ENCODE assay signal across 8 mouse cellular contexts in the genomic region with DNA sequence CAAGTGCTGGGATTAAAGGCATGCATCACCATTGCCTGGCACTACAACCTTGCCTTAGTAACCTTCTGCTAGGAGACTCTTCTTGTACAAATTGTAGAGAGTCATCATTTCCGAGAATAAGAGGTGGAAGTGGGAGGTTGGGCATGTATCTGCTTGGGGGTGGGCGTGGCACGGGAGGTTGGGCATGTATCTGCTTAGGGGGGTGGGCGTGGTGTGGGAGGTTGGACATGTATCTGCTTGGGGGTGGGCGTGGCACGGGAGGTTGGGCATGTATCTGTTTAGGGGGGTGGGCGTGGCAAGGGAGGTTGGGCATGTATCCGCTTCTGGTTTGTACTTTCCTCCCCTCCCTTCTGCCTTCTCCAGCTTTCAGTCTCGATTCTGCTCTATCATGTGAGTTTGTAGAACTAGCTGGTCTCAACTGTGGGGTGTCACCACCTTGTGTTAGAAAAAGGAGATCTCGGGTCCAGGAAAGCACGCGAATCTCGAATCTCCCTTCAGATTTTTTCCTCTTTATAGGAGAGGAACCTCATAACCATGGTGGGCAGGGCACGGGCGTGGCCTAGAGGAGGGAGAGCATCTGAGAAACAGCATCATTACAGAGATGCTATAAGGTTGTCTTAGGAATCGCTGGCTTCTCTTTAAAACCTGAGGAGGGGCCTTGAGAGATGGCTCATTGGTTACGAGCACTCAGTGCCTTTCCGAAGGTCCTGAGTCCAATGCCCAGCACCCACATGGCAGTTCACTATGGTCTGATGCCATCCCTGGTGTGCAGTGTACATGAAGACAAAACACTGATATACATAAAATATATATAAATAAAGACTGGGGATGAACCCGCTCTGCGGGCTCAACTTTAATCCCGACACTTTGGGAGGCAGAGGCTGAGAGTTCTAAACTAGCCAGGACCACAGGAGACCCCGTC. TPM values are rescaled to one million over a fixed set of nuclear protein-coding genes. Genes with fewer than 3 reads are reported as not detected.
DNase-seq lines count a peak whose midpoint lies in the region; ATAC-seq and TF ChIP-seq lines count a peak whose summit lies in the region.

No protein-coding gene starts in this region.

- H3K27me3 ChIP-seq in embryonic facial prominence, embryonic 12.5 days, result no peaks in the 10 kb centered on the region
- H3K27me3 ChIP-seq in heart, embryonic 11.5 days (ENCODE audit: control insufficient read depth, insufficient read depth, low read length), result no peaks in the 10 kb centered on the region
- H3K27me3 ChIP-seq in kidney, embryonic 14.5 days (ENCODE audit: control insufficient read depth, insufficient read depth, low read length), result no peaks in the 10 kb centered on the region
- H3K27me3 ChIP-seq in liver, postnatal 0 days (ENCODE audit: insufficient read depth, low read length), result no peaks in the 10 kb centered on the region
- no peaks in the 10 kb centered on the region for H3K27me3 ChIP-seq in neural tube, embryonic 11.5 days (ENCODE audit: control insufficient read depth, insufficient read depth, low read length)
- H3K27me3 ChIP-seq in testis, adult 2 months (ENCODE audit: control insufficient read depth, insufficient read depth, low read length), result no peaks in the 10 kb centered on the region

- peak overlapping the region; percentile 51 for H3K4me2 ChIP-seq in embryonic facial prominence, embryonic 12.5 days (replicated peaks)
- H3K4me2 ChIP-seq in heart, embryonic 11.5 days, result peak overlapping the region; percentile 71
- H3K4me2 ChIP-seq in kidney, embryonic 14.5 days (replicated peaks; ENCODE audit: low read depth, low read length), result peak overlapping the region; percentile 48
- peak overlapping the region; percentile 63 for H3K4me2 ChIP-seq in liver, postnatal 0 days (ENCODE audit: low read depth, low read length)
- H3K4me2 ChIP-seq in neural tube, embryonic 11.5 days (ENCODE audit: low read depth), result peak overlapping the region; percentile 46

- no peaks in the 10 kb centered on the region for H3K36me3 ChIP-seq in embryonic facial prominence, embryonic 12.5 days
- no peaks in the 10 kb centered on the region for H3K36me3 ChIP-seq in heart, embryonic 11.5 days (ENCODE audit: control insufficient read depth, insufficient read depth, low read length)
- no peaks in the 10 kb centered on the region for H3K36me3 ChIP-seq in kidney, embryonic 14.5 days (ENCODE audit: control insufficient read depth, insufficient read depth, low read length)
- no peaks in the 10 kb centered on the region for H3K36me3 ChIP-seq in liver, postnatal 0 days (replicated peaks; ENCODE audit: insufficient read depth, low read length)
- no peaks in the 10 kb centered on the region for H3K36me3 ChIP-seq in neural tube, embryonic 11.5 days (ENCODE audit: control insufficient read depth, insufficient read depth, low read length)
- no peaks in the 10 kb centered on the region for H3K36me3 ChIP-seq in testis, adult 2 months (ENCODE audit: control insufficient read depth, insufficient read depth, low read length)

- TF ChIP-seq CTCF in liver, postnatal 0 days (IDR thresholded peaks at IDR 0.05; ENCODE audit: low read depth), result peak; percentile 38; the same call in 1 of the 2 replicates
- TF ChIP-seq CTCF in testis, adult 2 months (IDR thresholded peaks at IDR 0.05; ENCODE audit: control insufficient read depth, insufficient read depth, insufficient replicate concordance, low read depth, low read length), result no peak

- 4% methylated on average over 22 of the region's 22 CpGs for WGBS in embryonic facial prominence, embryonic 12.5 days
- WGBS in heart, embryonic 11.5 days (ENCODE audit: insufficient replicate concordance), result 3% methylated on average over 22 of the region's 22 CpGs
- 2% methylated on average over 22 of the region's 22 CpGs for WGBS in kidney, embryonic 14.5 days
- WGBS in liver, postnatal 0 days (ENCODE audit: insufficient replicate concordance), result 3% methylated on average over 22 of the region's 22 CpGs
- under 1% methylated on average over 22 of the region's 22 CpGs for WGBS in neural tube, embryonic 11.5 days

- peak; percentile 25; the same call in 1 of the 2 replicates for ATAC-seq in embryonic facial prominence, embryonic 12.5 days (ENCODE audit: insufficient number of reproducible peaks, insufficient read depth, low FRiP score, low TSS enrichment)
- ATAC-seq in heart, embryonic 11.5 days (replicated peaks; ENCODE audit: insufficient number of reproducible peaks, low FRiP score, low TSS enrichment), result peak; percentile 86
- peak; percentile 75 for ATAC-seq in kidney, embryonic 14.5 days (ENCODE audit: low FRiP score, low TSS enrichment)
- ATAC-seq in liver, postnatal 0 days, result peak; percentile 78
- ATAC-seq in neural tube, embryonic 11.5 days (ENCODE audit: insufficient read depth, low FRiP score, low TSS enrichment), result peak; percentile 45; the same call in 1 of the 2 replicates

- peak; percentile 18 to 28 for DNase-seq in frontal cortex, postnatal 36 days (ENCODE audit: low spot score in 2 of 2)
- DNase-seq in frontal cortex, postnatal 25 days (ENCODE audit: low spot score in 2 of 2), result no peak
- DNase-seq in liver, postnatal 0 days, result peak; percentile 92
- peak; percentile 69 for DNase-seq in neural tube, embryonic 11.5 days (ENCODE audit: low spot score)

- peak overlapping the region; percentile 30 for H3K4me3 ChIP-seq in embryonic facial prominence, embryonic 12.5 days
- peak overlapping the region; percentile 39 for H3K4me3 ChIP-seq in heart, embryonic 11.5 days (ENCODE audit: low read depth, low read length)
- peak overlapping the region; percentile 38 for H3K4me3 ChIP-seq in kidney, embryonic 14.5 days (ENCODE audit: low read length)
- H3K4me3 ChIP-seq in liver, postnatal 0 days (ENCODE audit: low read depth, low read length), result peak overlapping the region; percentile 40
- H3K4me3 ChIP-seq in neural tube, embryonic 11.5 days (ENCODE audit: low read depth, low read length), result peak overlapping the region; percentile 27
- peak overlapping the region; percentile 51 for H3K4me3 ChIP-seq in testis, adult 2 months (ENCODE audit: control insufficient read depth, low read depth, low read length)

- peak overlapping the region; percentile 42; the same call in 1 of the 2 replicates for H3K27ac ChIP-seq in embryonic facial prominence, embryonic 12.5 days
- H3K27ac ChIP-seq in heart, embryonic 11.5 days (ENCODE audit: low read depth, low read length), result 0 out of 2 replicates have a peak overlapping the region, but pooled peaks have one; percentile 22
- peak overlapping the region; percentile 25 for H3K27ac ChIP-seq in kidney, embryonic 14.5 days (ENCODE audit: low read depth, low read length)
- peak overlapping the region; percentile 84 for H3K27ac ChIP-seq in liver, postnatal 0 days (ENCODE audit: low read depth)
- H3K27ac ChIP-seq in neural tube, embryonic 11.5 days (ENCODE audit: low read depth, low read length), result peak overlapping the region; percentile 49
- peak overlapping the region; percentile 7; the same call in 1 of the 2 replicates for H3K27ac ChIP-seq in testis, adult 2 months (ENCODE audit: control insufficient read depth, insufficient read depth, low read depth, low read length)

- H3K4me1 ChIP-seq in embryonic facial prominence, embryonic 12.5 days, result peaks cover 12% of the 10 kb centered on the region
- peaks cover 8% of the 10 kb centered on the region; the same call in 1 of the 2 replicates for H3K4me1 ChIP-seq in heart, embryonic 11.5 days (ENCODE audit: control insufficient read depth, insufficient read depth, low read length)
- peaks cover 9% of the 10 kb centered on the region; the same call in 1 of the 2 replicates for H3K4me1 ChIP-seq in kidney, embryonic 14.5 days (ENCODE audit: control insufficient read depth, insufficient read depth, low read length)
- peaks cover 32% of the 10 kb centered on the region for H3K4me1 ChIP-seq in liver, postnatal 0 days (ENCODE audit: insufficient read depth)
- 0 out of 2 replicates have a peak, but pooled peaks cover 7% of the 10 kb centered on the region for H3K4me1 ChIP-seq in neural tube, embryonic 11.5 days (ENCODE audit: control insufficient read depth, insufficient read depth, low read length)
- peaks cover 2% of the 10 kb centered on the region for H3K4me1 ChIP-seq in testis, adult 2 months (ENCODE audit: control insufficient read depth, insufficient read depth, low read length)

- no peak overlapping the region for H3K9ac ChIP-seq in embryonic facial prominence, embryonic 12.5 days
- H3K9ac ChIP-seq in heart, embryonic 11.5 days (ENCODE audit: low read depth, low read length), result peak overlapping the region; percentile 63
- H3K9ac ChIP-seq in kidney, embryonic 14.5 days (ENCODE audit: low read depth, low read length), result peak overlapping the region; percentile 47
- H3K9ac ChIP-seq in liver, postnatal 0 days (replicated peaks), result peak overlapping the region; percentile 5
- H3K9ac ChIP-seq in neural tube, embryonic 11.5 days (ENCODE audit: low read length), result peak overlapping the region; percentile 37

- no peak for TF ChIP-seq POLR2A in testis, adult 2 months (IDR thresholded peaks at IDR 0.05; ENCODE audit: control insufficient read depth, low read depth, low read length)

- no peak; the same call in 1 of the 2 replicates for TF ChIP-seq EP300 in liver, postnatal 0 days (IDR thresholded peaks at IDR 0.05; ENCODE audit: low read depth)

- H3K9me3 ChIP-seq in embryonic facial prominence, embryonic 12.5 days, result no peaks in the 10 kb centered on the region
- no peaks in the 10 kb centered on the region for H3K9me3 ChIP-seq in heart, embryonic 11.5 days (replicated peaks; ENCODE audit: control insufficient read depth, low read length)
- H3K9me3 ChIP-seq in kidney, embryonic 14.5 days (ENCODE audit: control insufficient read depth, low read length), result no peaks in the 10 kb centered on the region
- no peaks in the 10 kb centered on the region for H3K9me3 ChIP-seq in liver, postnatal 0 days (ENCODE audit: low read length)
- no peaks in the 10 kb centered on the region for H3K9me3 ChIP-seq in neural tube, embryonic 11.5 days (ENCODE audit: control insufficient read depth, low read length)

RNA-seq across cellular contexts. Expression of gene D17Wsu92e, which starts 5.8 kb away (rescaled TPM):
- polyA plus RNA-seq in embryonic facial prominence, embryonic 12.5 days (2016; fragmentation: Nextera tagmentation; extraction: Ambion mirVana), result 17.9 and 18.9 TPM in 2 replicates
- 11.8 and 12.5 TPM in 2 replicates for polyA plus RNA-seq in heart, embryonic 11.5 days (2014; fragmentation: Nextera tagmentation; extraction: Ambion mirVana)
- 15.3 and 21.6 TPM in 2 replicates for polyA plus RNA-seq in kidney, embryonic 14.5 days (2014; fragmentation: Nextera tagmentation; extraction: Ambion mirVana)
- polyA plus RNA-seq in liver, postnatal 0 days (2015; fragmentation: Nextera tagmentation; extraction: Ambion mirVana), result 23.8 and 24.7 TPM in 2 replicates
- polyA plus RNA-seq in neural tube, embryonic 11.5 days (2014; fragmentation: Nextera tagmentation; extraction: Ambion mirVana), result 12.6 and 14.1 TPM in 2 replicates
- polyA plus RNA-seq in testis, adult 2 months (2012; rRNA removed), result 109 and 111 TPM in 2 replicates

RNA-seq across cellular contexts. Expression of gene Snrpc, which starts 11.7 kb away (rescaled TPM):
- polyA plus RNA-seq in embryonic facial prominence, embryonic 12.5 days (2016; fragmentation: Nextera tagmentation; extraction: Ambion mirVana), result 348 and 358 TPM in 2 replicates
- 226 and 242 TPM in 2 replicates for polyA plus RNA-seq in heart, embryonic 11.5 days (2014; fragmentation: Nextera tagmentation; extraction: Ambion mirVana)
- polyA plus RNA-seq in kidney, embryonic 14.5 days (2014; fragmentation: Nextera tagmentation; extraction: Ambion mirVana), result 349 and 425 TPM in 2 replicates
- polyA plus RNA-seq in liver, postnatal 0 days (2015; fragmentation: Nextera tagmentation; extraction: Ambion mirVana), result 96.2 and 99.0 TPM in 2 replicates
- 350 and 368 TPM in 2 replicates for polyA plus RNA-seq in neural tube, embryonic 11.5 days (2014; fragmentation: Nextera tagmentation; extraction: Ambion mirVana)
- 173 and 198 TPM in 2 replicates for polyA plus RNA-seq in testis, adult 2 months (2012; rRNA removed)

RNA-seq across cellular contexts. Expression of gene Uhrf1bp1, which starts 30.0 kb away (rescaled TPM):
- 9.2 and 10.1 TPM in 2 replicates for polyA plus RNA-seq in embryonic facial prominence, embryonic 12.5 days (2016; fragmentation: Nextera tagmentation; extraction: Ambion mirVana)
- polyA plus RNA-seq in heart, embryonic 11.5 days (2014; fragmentation: Nextera tagmentation; extraction: Ambion mirVana), result 3.8 and 4.1 TPM in 2 replicates
- polyA plus RNA-seq in kidney, embryonic 14.5 days (2014; fragmentation: Nextera tagmentation; extraction: Ambion mirVana), result 6.2 and 7.4 TPM in 2 replicates
- 1.6 and 2.2 TPM in 2 replicates for polyA plus RNA-seq in liver, postnatal 0 days (2015; fragmentation: Nextera tagmentation; extraction: Ambion mirVana)
- 7.6 and 7.8 TPM in 2 replicates for polyA plus RNA-seq in neural tube, embryonic 11.5 days (2014; fragmentation: Nextera tagmentation; extraction: Ambion mirVana)
- polyA plus RNA-seq in testis, adult 2 months (2012; rRNA removed), result 16.7 and 17.0 TPM in 2 replicates

Comparison
In these comparisons a context has a peak if more than half of its experiments do, and no peak if none do; other contexts are left out.
1. DNase-seq: peak in frontal cortex, postnatal 36 days (2 of 2), liver, postnatal 0 days (single experiment) and neural tube, embryonic 11.5 days (single experiment); none in frontal cortex, postnatal 25 days (0 of 2).
2. ATAC-seq: peak in every context shown above with its lines; median percentile 86 in heart, embryonic 11.5 days; 78 in liver, postnatal 0 days; 75 in kidney, embryonic 14.5 days; 45 in neural tube, embryonic 11.5 days; 25 in embryonic facial prominence, embryonic 12.5 days.
3. H3K27ac ChIP-seq: peak in every context shown above with its lines; median percentile 84 in liver, postnatal 0 days; 49 in neural tube, embryonic 11.5 days; 42 in embryonic facial prominence, embryonic 12.5 days; 25 in kidney, embryonic 14.5 days; 22 in heart, embryonic 11.5 days; 7 in testis, adult 2 months.
4. Peak in every context shown above with its lines, with median percentiles within 50 percentile points of each other: H3K4me2 ChIP-seq and H3K4me3 ChIP-seq.